Comparison of ENCODE assay signal across 22 mouse cellular contexts in genomic region chr19:42164188-42164587, GRCm38 (mm10). TPM values are rescaled to one million over a fixed set of nuclear protein-coding genes. Genes with fewer than 3 reads are reported as not detected.
DNase-seq lines count a peak whose midpoint lies in the region; ATAC-seq and TF ChIP-seq lines count a peak whose summit lies in the region.
"Had no signal": no experiment of that assay in that cellular context is flagged by ENCODE, and none has a peak within 500 bp of the region (broad histone marks: within the 10 kb centered on the region; RNA-seq: fewer than 3 reads in every experiment).

No protein-coding gene starts in this region.

- H3K36me3 ChIP-seq in forebrain, embryonic 15.5 days, result no peaks in the 10 kb centered on the region
- H3K36me3 ChIP-seq in forebrain, embryonic 11.5 days (ENCODE audit: control insufficient read depth, insufficient read depth, low read length), result no peaks in the 10 kb centered on the region
- H3K36me3 ChIP-seq in kidney, embryonic 15.5 days, result no peaks in the 10 kb centered on the region
- H3K36me3 ChIP-seq in neural tube, embryonic 15.5 days, result no peaks in the 10 kb centered on the region
- no peaks in the 10 kb centered on the region for H3K36me3 ChIP-seq in liver, embryonic 12.5 days
- H3K36me3 ChIP-seq: embryonic facial prominence, embryonic 12.5 days; heart, embryonic 10.5 days; hindbrain, embryonic 12.5 days; intestine, embryonic 15.5 days had no signal

- ATAC-seq in forebrain, embryonic 15.5 days (replicated peaks), result no peak
- no peak for ATAC-seq in forebrain, embryonic 11.5 days (replicated peaks; ENCODE audit: low FRiP score)
- ATAC-seq in kidney, embryonic 15.5 days (replicated peaks; ENCODE audit: low FRiP score), result no peak
- ATAC-seq in neural tube, embryonic 15.5 days (ENCODE audit: low FRiP score), result no peak
- no peak for ATAC-seq in liver, embryonic 12.5 days
- ATAC-seq: intestine, embryonic 15.5 days had no signal

- peak overlapping the region; percentile 31; the same call in 1 of the 2 replicates for H3K27ac ChIP-seq in forebrain, embryonic 15.5 days (replicated peaks)
- H3K27ac ChIP-seq in forebrain, embryonic 11.5 days (ENCODE audit: low read depth, low read length), result no peak overlapping the region
- peak overlapping the region; percentile 52; the same call in 1 of the 2 replicates for H3K27ac ChIP-seq in kidney, embryonic 15.5 days
- H3K27ac ChIP-seq in neural tube, embryonic 15.5 days (replicated peaks), result 0 out of 2 replicates have a peak overlapping the region, but pooled peaks have one; percentile 39
- no peak overlapping the region for H3K27ac ChIP-seq in liver, embryonic 12.5 days
- H3K27ac ChIP-seq: embryonic facial prominence, embryonic 12.5 days; heart, embryonic 10.5 days; hindbrain, embryonic 12.5 days; intestine, embryonic 15.5 days had no signal

- H3K9me3 ChIP-seq in forebrain, embryonic 15.5 days, result no peaks in the 10 kb centered on the region
- H3K9me3 ChIP-seq in forebrain, embryonic 11.5 days (ENCODE audit: control insufficient read depth, low read length), result no peaks in the 10 kb centered on the region
- no peaks in the 10 kb centered on the region for H3K9me3 ChIP-seq in kidney, embryonic 15.5 days (replicated peaks)
- H3K9me3 ChIP-seq in neural tube, embryonic 15.5 days (replicated peaks), result no peaks in the 10 kb centered on the region
- H3K9me3 ChIP-seq in liver, embryonic 12.5 days (replicated peaks), result no peaks in the 10 kb centered on the region
- H3K9me3 ChIP-seq: embryonic facial prominence, embryonic 12.5 days; heart, embryonic 10.5 days; hindbrain, embryonic 12.5 days; intestine, embryonic 15.5 days had no signal

- no peak overlapping the region for H3K9ac ChIP-seq in forebrain, embryonic 15.5 days (replicated peaks)
- no peak overlapping the region for H3K9ac ChIP-seq in forebrain, embryonic 11.5 days (ENCODE audit: low read length)
- no peak overlapping the region for H3K9ac ChIP-seq in kidney, embryonic 15.5 days
- H3K9ac ChIP-seq in neural tube, embryonic 15.5 days (replicated peaks), result no peak overlapping the region
- no peak overlapping the region for H3K9ac ChIP-seq in liver, embryonic 12.5 days
- H3K9ac ChIP-seq: embryonic facial prominence, embryonic 12.5 days; hindbrain, embryonic 12.5 days; intestine, embryonic 15.5 days had no signal

- 20% methylated on average over 7 of the region's 7 CpGs for WGBS in forebrain, embryonic 15.5 days
- WGBS in forebrain, embryonic 11.5 days, result 72% methylated on average over 7 of the region's 7 CpGs
- WGBS in kidney, embryonic 15.5 days, result 11% methylated on average over 7 of the region's 7 CpGs
- WGBS in neural tube, embryonic 15.5 days, result 13% methylated on average over 7 of the region's 7 CpGs
- 63% methylated on average over 7 of the region's 7 CpGs for WGBS in liver, embryonic 12.5 days (ENCODE audit: insufficient replicate concordance)

- H3K27me3 ChIP-seq in forebrain, embryonic 15.5 days, result peaks cover 4% of the 10 kb centered on the region; the same call in 1 of the 2 replicates
- H3K27me3 ChIP-seq in forebrain, embryonic 11.5 days (ENCODE audit: control insufficient read depth, insufficient read depth, low read length), result peaks cover 2% of the 10 kb centered on the region; the same call in 1 of the 2 replicates
- H3K27me3 ChIP-seq in kidney, embryonic 15.5 days, result peaks cover 23% of the 10 kb centered on the region
- H3K27me3 ChIP-seq in neural tube, embryonic 15.5 days (replicated peaks), result peaks cover 13% of the 10 kb centered on the region
- H3K27me3 ChIP-seq in liver, embryonic 12.5 days (replicated peaks), result peaks cover 38% of the 10 kb centered on the region

- TF ChIP-seq POLR2A in brain, embryonic 14.5 days (IDR thresholded peaks at IDR 0.05; ENCODE audit: borderline replicate concordance, extremely low read depth, insufficient read depth, insufficient read length, poor library complexity, severe bottlenecking), result no peak

- no peak for DNase-seq in forebrain, embryonic 11.5 days (ENCODE audit: low spot score)
- DNase-seq in kidney, postnatal 14 days, result no peak
- DNase-seq in neural tube, embryonic 10.5 days (ENCODE audit: extremely low spot score, low spot score), result no peak
- peak; percentile 53 for DNase-seq in brain, embryonic 14.5 days (ENCODE audit: low read depth)
- DNase-seq: adrenal gland, adult 8-10 months; adrenal gland, postnatal 36 days; cerebellum, adult 11-12 months; cerebellum, adult 9-10 months; cerebellum, postnatal 25 days; gastrocnemius, postnatal 36 days; heart, adult 18-20 months; heart, postnatal 10 days; heart, postnatal 4 days had no signal

- H3K4me2 ChIP-seq in forebrain, embryonic 15.5 days (replicated peaks), result no peak overlapping the region
- H3K4me2 ChIP-seq in forebrain, embryonic 11.5 days (ENCODE audit: low read depth, low read length, severe bottlenecking), result no peak overlapping the region
- H3K4me2 ChIP-seq in kidney, embryonic 15.5 days, result peak overlapping the region; percentile 5
- 0 out of 2 replicates have a peak overlapping the region, but pooled peaks have one; percentile 9 for H3K4me2 ChIP-seq in neural tube, embryonic 15.5 days
- H3K4me2 ChIP-seq in liver, embryonic 12.5 days, result no peak overlapping the region
- H3K4me2 ChIP-seq: embryonic facial prominence, embryonic 12.5 days; hindbrain, embryonic 12.5 days; intestine, embryonic 15.5 days had no signal

- H3K4me3 ChIP-seq in forebrain, embryonic 15.5 days, result no peak overlapping the region
- H3K4me3 ChIP-seq in forebrain, embryonic 11.5 days (ENCODE audit: low read depth, low read length), result no peak overlapping the region
- H3K4me3 ChIP-seq in kidney, embryonic 15.5 days (replicated peaks), result no peak overlapping the region
- no peak overlapping the region for H3K4me3 ChIP-seq in neural tube, embryonic 15.5 days (replicated peaks)
- no peak overlapping the region for H3K4me3 ChIP-seq in liver, embryonic 12.5 days
- H3K4me3 ChIP-seq: embryonic facial prominence, embryonic 12.5 days; heart, embryonic 10.5 days; hindbrain, embryonic 12.5 days; intestine, embryonic 15.5 days had no signal

- TF ChIP-seq CTCF in brain, embryonic 14.5 days (IDR thresholded peaks at IDR 0.05; ENCODE audit: borderline replicate concordance, extremely low read depth, insufficient read depth, insufficient read length), result no peak

- peaks cover 7% of the 10 kb centered on the region; the same call in 1 of the 2 replicates for H3K4me1 ChIP-seq in forebrain, embryonic 15.5 days
- no peaks in the 10 kb centered on the region for H3K4me1 ChIP-seq in forebrain, embryonic 11.5 days (replicated peaks; ENCODE audit: control insufficient read depth, insufficient read depth, low read length)
- H3K4me1 ChIP-seq in kidney, embryonic 15.5 days, result peaks cover 32% of the 10 kb centered on the region
- peaks cover 25% of the 10 kb centered on the region; the same call in 1 of the 2 replicates for H3K4me1 ChIP-seq in neural tube, embryonic 15.5 days
- peaks cover 20% of the 10 kb centered on the region for H3K4me1 ChIP-seq in liver, embryonic 12.5 days
- H3K4me1 ChIP-seq: embryonic facial prominence, embryonic 12.5 days; heart, embryonic 10.5 days; hindbrain, embryonic 12.5 days had no signal

RNA-seq across cellular contexts. Expression of gene Zfyve27, which starts 0.4 kb away (rescaled TPM):
- 64.1 and 64.8 TPM in 2 replicates for polyA plus RNA-seq in forebrain, embryonic 15.5 days (2015; fragmentation: Nextera tagmentation; extraction: Ambion mirVana)
- polyA plus RNA-seq in forebrain, embryonic 11.5 days (2014; fragmentation: Nextera tagmentation; extraction: Ambion mirVana), result 22.4 and 23.1 TPM in 2 replicates
- 26.5 and 29.4 TPM in 2 replicates for polyA plus RNA-seq in kidney, embryonic 15.5 days (2015; fragmentation: Nextera tagmentation; extraction: Ambion mirVana)
- polyA plus RNA-seq in neural tube, embryonic 15.5 days (2015; fragmentation: Nextera tagmentation; extraction: Ambion mirVana), result 58.0 and 62.6 TPM in 2 replicates
- 104 and 141 TPM in 2 replicates for polyA plus RNA-seq in brain, embryonic 14.5 days (2012; rRNA removed)
- polyA plus RNA-seq in liver, embryonic 12.5 days (2016; fragmentation: Nextera tagmentation; extraction: Ambion mirVana), result 11.6 and 13.2 TPM in 2 replicates

RNA-seq across cellular contexts. Expression of gene Marveld1, which starts 17.0 kb away (rescaled TPM):
- polyA plus RNA-seq in forebrain, embryonic 15.5 days (2015; fragmentation: Nextera tagmentation; extraction: Ambion mirVana), result 1.7 and 2.6 TPM in 2 replicates
- polyA plus RNA-seq in forebrain, embryonic 11.5 days (2014; fragmentation: Nextera tagmentation; extraction: Ambion mirVana), result 8.7 and 9.7 TPM in 2 replicates
- polyA plus RNA-seq in kidney, embryonic 15.5 days (2015; fragmentation: Nextera tagmentation; extraction: Ambion mirVana), result 9.7 and 9.8 TPM in 2 replicates
- polyA plus RNA-seq in neural tube, embryonic 15.5 days (2015; fragmentation: Nextera tagmentation; extraction: Ambion mirVana), result 3.6 and 4.0 TPM in 2 replicates
- 15.2 and 16.7 TPM in 2 replicates for polyA plus RNA-seq in brain, embryonic 14.5 days (2012; rRNA removed)
- polyA plus RNA-seq in liver, embryonic 12.5 days (2016; fragmentation: Nextera tagmentation; extraction: Ambion mirVana), result 4.6 and 5.3 TPM in 2 replicates

RNA-seq across cellular contexts. Expression of gene Avpi1, which starts 35.3 kb away (rescaled TPM):
- polyA plus RNA-seq in forebrain, embryonic 15.5 days (2015; fragmentation: Nextera tagmentation; extraction: Ambion mirVana), result 7.2 and 8.1 TPM in 2 replicates
- 15.6 and 16.3 TPM in 2 replicates for polyA plus RNA-seq in forebrain, embryonic 11.5 days (2014; fragmentation: Nextera tagmentation; extraction: Ambion mirVana)
- polyA plus RNA-seq in kidney, embryonic 15.5 days (2015; fragmentation: Nextera tagmentation; extraction: Ambion mirVana), result 21.5 and 22.6 TPM in 2 replicates
- 11.1 and 14.2 TPM in 2 replicates for polyA plus RNA-seq in neural tube, embryonic 15.5 days (2015; fragmentation: Nextera tagmentation; extraction: Ambion mirVana)
- 4.5 and 5.4 TPM in 2 replicates for polyA plus RNA-seq in brain, embryonic 14.5 days (2012; rRNA removed)
- 14.7 and 14.9 TPM in 2 replicates for polyA plus RNA-seq in liver, embryonic 12.5 days (2016; fragmentation: Nextera tagmentation; extraction: Ambion mirVana)

RNA-seq across cellular contexts. Expression of gene Sfrp5, which starts 37.9 kb away (rescaled TPM):
- polyA plus RNA-seq in forebrain, embryonic 15.5 days (2015; fragmentation: Nextera tagmentation; extraction: Ambion mirVana), result 0.54 and 0.78 TPM in 2 replicates
- 0.09 and 0.19 TPM in 2 replicates for polyA plus RNA-seq in forebrain, embryonic 11.5 days (2014; fragmentation: Nextera tagmentation; extraction: Ambion mirVana)
- 1.2 and 2.1 TPM in 2 replicates for polyA plus RNA-seq in kidney, embryonic 15.5 days (2015; fragmentation: Nextera tagmentation; extraction: Ambion mirVana)
- polyA plus RNA-seq in neural tube, embryonic 15.5 days (2015; fragmentation: Nextera tagmentation; extraction: Ambion mirVana), result 6.8 and 6.9 TPM in 2 replicates
- 4.5 and 4.6 TPM in 2 replicates for polyA plus RNA-seq in brain, embryonic 14.5 days (2012; rRNA removed)
- 1.6 and 2.2 TPM in 2 replicates for polyA plus RNA-seq in liver, embryonic 12.5 days (2016; fragmentation: Nextera tagmentation; extraction: Ambion mirVana)
- polyA plus RNA-seq: C2C12 had no signal

Comparison
In these comparisons a context has a peak if more than half of its experiments do, and no peak if none do; other contexts are left out.
1. H3K27ac ChIP-seq: peak in forebrain, embryonic 15.5 days (single experiment), kidney, embryonic 15.5 days (single experiment) and neural tube, embryonic 15.5 days (single experiment); none in forebrain, embryonic 11.5 days (single experiment) and liver, embryonic 12.5 days (single experiment).
2. H3K4me2 ChIP-seq: peak in kidney, embryonic 15.5 days (single experiment) and neural tube, embryonic 15.5 days (single experiment); none in forebrain, embryonic 15.5 days (single experiment), forebrain, embryonic 11.5 days (single experiment) and liver, embryonic 12.5 days (single experiment).